Mouse (Mus musculus) forebrain, embryonic 14.5 days (tissue): ENCODE measurements around the gene Thumpd2. TPM values are rescaled to one million over a fixed set of nuclear protein-coding genes. Genes with fewer than 3 reads are reported as not detected.

Experiments used
- ATAC-seq: fragments of 200-750 bp; cut with Nextera tagmentation; 2 replicates; pipeline ENCODE4 v1.8.0; 2017; ENCODE audit warnings: mild to moderate bottlenecking, moderate library complexity
- DNase-seq: peaks from one replicate; pipeline ENCODE4 v3.0.0-alpha.2; 2015; ENCODE audit warnings: low spot score
- H3K27ac ChIP-seq: fragments of 300-500 bp; sonication (generic); 2 replicates; pipeline ENCODE4 v1.5.1; 2014; ENCODE audit warnings: low read depth, mild to moderate bottlenecking, control low read depth, low read length, moderate library complexity
- H3K27me3 ChIP-seq: fragments of 300-500 bp; sonication (generic); replicated peaks from 2 replicates; pipeline ENCODE4 v1.6.1; 2014; ENCODE audit warnings: low read length, control low read depth, mixed read lengths; ENCODE audit not compliant: control insufficient read depth, insufficient read depth
- H3K36me3 ChIP-seq: fragments of 300-500 bp; sonication (generic); 2 replicates; pipeline ENCODE4 v1.6.1; 2014; ENCODE audit warnings: low read length, control low read depth; ENCODE audit not compliant: control insufficient read depth, insufficient read depth
- H3K4me1 ChIP-seq: fragments of 300-500 bp; sonication (generic); 2 replicates; pipeline ENCODE4 v1.6.1; 2014; ENCODE audit warnings: antibody characterized with exemption, low read length, control low read depth; ENCODE audit not compliant: control insufficient read depth, insufficient read depth
- H3K4me2 ChIP-seq: fragments of 300-500 bp; sonication (generic); 2 replicates; pipeline ENCODE4 v1.6.1; 2014; ENCODE audit warnings: mild to moderate bottlenecking, control low read depth, low read length
- H3K4me3 ChIP-seq: fragments of 300-500 bp; sonication (generic); 2 replicates; pipeline ENCODE4 v1.5.1; 2014; ENCODE audit warnings: low read depth, low read length, control low read depth
- H3K9ac ChIP-seq: fragments of 300-500 bp; sonication (generic); 2 replicates; pipeline ENCODE4 v1.6.1; 2014; ENCODE audit warnings: mild to moderate bottlenecking, low read length, control low read depth, moderate library complexity
- H3K9me3 ChIP-seq: fragments of 300-500 bp; sonication (generic); replicated peaks from 2 replicates; pipeline ENCODE4 v1.6.1; 2016; ENCODE audit warnings: low read length, control low read depth, mixed read lengths; ENCODE audit not compliant: control insufficient read depth
- WGBS: fragments of 180-500 bp; shearing (Covaris S2); extraction: QIAGEN DNeasy Blood & Tissue Kit; methylation state at CpG from one replicate; pipeline ENCODE4 v1.1.7; 2014; 5-methylcytosine and 5-hydroxymethylcytosine counted together
- polyA plus RNA-seq: library from polyadenylated mRNA; unstranded; fragments of >200 nt; fragmentation: Nextera tagmentation; extraction: Ambion mirVana; gene quantifications from 2 replicates; pipeline ENCODE4 v1.2.1, GENCODE M21; 2014

Thumpd2 gene
- 10.1 and 10.3 TPM in 2 replicates for polyA plus RNA-seq

GRCm38 (mm10) chr17:81064979-81065311, at the start of gene Thumpd2:
TSS of gene Thumpd2 (minus strand) at chr17:81065082.
- Histone ChIP-seq H3K4me3 (peak within 1 kb of the TSS; percentile 74), H3K9me3 (no peaks in the 10 kb centered on the region), H3K4me2 (peak within 1 kb of the TSS; percentile 68), H3K36me3 (no peaks in the 10 kb centered on the region), H3K4me1 (no peaks in the 10 kb centered on the region), H3K9ac (peak within 1 kb of the TSS; percentile 87), H3K27ac (peak within 1 kb of the TSS; percentile 54; the same call in 1 of the 2 replicates), H3K27me3 (no peaks in the 10 kb centered on the region)
- ATAC-seq, result peak; percentile 95
- DNase-seq, result peak; percentile 95
- WGBS, result 1% methylated on average over 29 of the region's 29 CpGs

GRCm38 (mm10) chr17:81104237-81104636, 39.4 kb upstream of the Thumpd2 start:
- Histone ChIP-seq H3K9ac (no peak overlapping the region), H3K4me2 (no peak overlapping the region), H3K27ac (no peak overlapping the region), H3K27me3 (no peaks in the 10 kb centered on the region), H3K9me3 (no peaks in the 10 kb centered on the region), H3K4me3 (no peak overlapping the region), H3K4me1 (no peaks in the 10 kb centered on the region), H3K36me3 (no peaks in the 10 kb centered on the region)
- WGBS, result 86% methylated on average over 2 of the region's 2 CpGs
- ATAC-seq (no peak), DNase-seq (no peak)

- H3K36me3 ChIP-seq, result no peaks in the 10 kb centered on the region
- H3K9ac ChIP-seq, result no peak overlapping the region
- H3K27me3 ChIP-seq, result no peaks in the 10 kb centered on the region
- H3K9me3 ChIP-seq, result no peaks in the 10 kb centered on the region
- H3K4me2 ChIP-seq, result no peak overlapping the region
- no peaks in the 10 kb centered on the region for H3K4me1 ChIP-seq
- WGBS, result 79% methylated on average over 8 of the region's 8 CpGs
- no peak overlapping the region for H3K4me3 ChIP-seq
- no peak for DNase-seq
- ATAC-seq, result no peak
- H3K27ac ChIP-seq, result no peak overlapping the region
Measured at GRCm38 (mm10) chr17:81102866-81103265, 38.0 kb upstream of the Thumpd2 start.

GRCm38 (mm10) chr17:81098444-81098843, 33.6 kb upstream of the Thumpd2 start:
- Histone ChIP-seq H3K9me3 (no peaks in the 10 kb centered on the region), H3K27ac (no peak overlapping the region), H3K4me1 (no peaks in the 10 kb centered on the region), H3K4me3 (no peak overlapping the region), H3K36me3 (no peaks in the 10 kb centered on the region), H3K27me3 (no peaks in the 10 kb centered on the region), H3K9ac (no peak overlapping the region), H3K4me2 (no peak overlapping the region)
- peak; percentile 33 for DNase-seq
- no peak for ATAC-seq

GRCm38 (mm10) chr17:81096490-81096889, 31.6 kb upstream of the Thumpd2 start:
- H3K4me3 ChIP-seq, result no peak overlapping the region
- no peak overlapping the region for H3K27ac ChIP-seq
- ATAC-seq (0 out of 2 replicates have a peak, but pooled peaks have one; percentile 32), DNase-seq (peak; percentile 36)
- H3K9me3 ChIP-seq, result no peaks in the 10 kb centered on the region
- H3K4me2 ChIP-seq, result no peak overlapping the region
- no peak overlapping the region for H3K9ac ChIP-seq
- H3K36me3 ChIP-seq, result no peaks in the 10 kb centered on the region
- no peaks in the 10 kb centered on the region for H3K27me3 ChIP-seq
- WGBS, result 66% methylated on average over 2 of the region's 2 CpGs
- H3K4me1 ChIP-seq, result no peaks in the 10 kb centered on the region

- Histone ChIP-seq H3K9me3 (no peaks in the 10 kb centered on the region), H3K36me3 (no peaks in the 10 kb centered on the region), H3K27ac (no peak overlapping the region), H3K4me2 (no peak overlapping the region), H3K4me1 (no peaks in the 10 kb centered on the region), H3K27me3 (no peaks in the 10 kb centered on the region), H3K4me3 (no peak overlapping the region), H3K9ac (no peak overlapping the region)
- no peak for DNase-seq
- ATAC-seq, result no peak
- 91% methylated on average over 5 of the region's 5 CpGs for WGBS
Measured at GRCm38 (mm10) chr17:81092794-81093193, 27.9 kb upstream of the Thumpd2 start.

GRCm38 (mm10) chr17:81088866-81089265, 24.0 kb upstream of the Thumpd2 start:
- no peak overlapping the region for H3K4me3 ChIP-seq
- no peak overlapping the region for H3K4me2 ChIP-seq
- ATAC-seq, result no peak
- no peaks in the 10 kb centered on the region for H3K36me3 ChIP-seq
- no peak overlapping the region for H3K27ac ChIP-seq
- 81% methylated on average over 3 of the region's 3 CpGs for WGBS
- H3K9me3 ChIP-seq, result no peaks in the 10 kb centered on the region
- no peak overlapping the region for H3K9ac ChIP-seq
- no peaks in the 10 kb centered on the region for H3K4me1 ChIP-seq
- DNase-seq, result no peak
- no peaks in the 10 kb centered on the region for H3K27me3 ChIP-seq

- Histone ChIP-seq H3K27ac (no peak overlapping the region), H3K36me3 (no peaks in the 10 kb centered on the region), H3K4me1 (no peaks in the 10 kb centered on the region), H3K9me3 (no peaks in the 10 kb centered on the region), H3K4me2 (no peak overlapping the region), H3K4me3 (no peak overlapping the region), H3K9ac (no peak overlapping the region), H3K27me3 (no peaks in the 10 kb centered on the region)
- ATAC-seq, result no peak
- WGBS, result 87% methylated on average over 4 of the region's 4 CpGs
- no peak for DNase-seq
Measured at GRCm38 (mm10) chr17:81087735-81088134, 22.9 kb upstream of the Thumpd2 start.

GRCm38 (mm10) chr17:81064279-81064978, 453 bp downstream of the Thumpd2 start:
- peak overlapping the region; percentile 74 for H3K4me3 ChIP-seq
- 14% methylated on average over 28 of the region's 28 CpGs for WGBS
- ATAC-seq (peak; percentile 88), DNase-seq (peak; percentile 22)
- peak overlapping the region; percentile 54; the same call in 1 of the 2 replicates for H3K27ac ChIP-seq
- peak overlapping the region; percentile 68 for H3K4me2 ChIP-seq
- H3K4me1 ChIP-seq, result no peaks in the 10 kb centered on the region
- H3K9ac ChIP-seq, result peak overlapping the region; percentile 87
- no peaks in the 10 kb centered on the region for H3K36me3 ChIP-seq
- H3K9me3 ChIP-seq, result no peaks in the 10 kb centered on the region
- no peaks in the 10 kb centered on the region for H3K27me3 ChIP-seq
